Mouse (Mus musculus): Measurements from ENCODE around the gene Phyhd1.
A peak's percentile ranks its signal among the peaks of the same experiment; 100 is the strongest.

Phyhd1 gene

DNA sequence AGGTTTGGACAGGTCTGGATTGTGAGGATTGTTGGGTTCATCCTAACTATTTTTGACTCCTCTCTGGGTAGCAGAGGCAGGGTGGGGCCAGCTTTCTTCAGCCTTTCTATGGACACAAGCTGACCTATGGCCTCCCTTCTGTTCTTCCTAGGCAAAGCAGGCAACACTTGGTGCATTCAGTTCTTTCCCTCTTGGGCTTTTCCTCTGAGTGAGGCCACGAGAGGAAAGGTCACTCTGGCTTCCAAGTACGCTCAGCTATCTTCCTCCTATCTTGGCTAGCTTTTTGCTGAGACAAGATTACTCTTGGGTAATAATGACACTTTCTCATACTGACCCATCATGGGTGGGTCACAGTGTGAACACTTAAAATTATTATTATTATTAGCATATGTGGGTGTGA lies 17.2 kb downstream of the Phyhd1 start:
- no peak for DNase-seq (ENCODE audit: low read depth, low spot score)

DNA sequence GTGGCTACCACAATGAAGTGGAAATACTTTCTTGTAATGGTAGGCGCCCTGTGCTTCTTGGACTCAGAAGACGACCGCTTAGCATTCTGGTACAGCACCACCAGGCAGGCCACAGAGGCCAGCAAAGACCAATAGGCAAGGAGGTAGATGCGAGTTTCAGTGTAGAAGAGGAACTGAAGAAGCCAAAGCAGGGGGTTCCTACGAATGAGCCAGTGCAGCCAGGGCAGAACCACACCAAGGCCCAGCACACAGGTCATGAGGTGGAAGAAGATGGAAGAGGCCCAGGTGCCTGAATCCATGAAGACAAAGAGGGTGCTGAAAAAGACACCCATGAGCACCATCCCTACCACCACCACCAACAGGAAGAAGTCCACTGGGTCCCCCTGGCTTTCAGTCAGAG lies 19.0 kb downstream of the Phyhd1 start:
- DNase-seq (ENCODE audit: low read depth, low spot score) = no peak

DNA sequence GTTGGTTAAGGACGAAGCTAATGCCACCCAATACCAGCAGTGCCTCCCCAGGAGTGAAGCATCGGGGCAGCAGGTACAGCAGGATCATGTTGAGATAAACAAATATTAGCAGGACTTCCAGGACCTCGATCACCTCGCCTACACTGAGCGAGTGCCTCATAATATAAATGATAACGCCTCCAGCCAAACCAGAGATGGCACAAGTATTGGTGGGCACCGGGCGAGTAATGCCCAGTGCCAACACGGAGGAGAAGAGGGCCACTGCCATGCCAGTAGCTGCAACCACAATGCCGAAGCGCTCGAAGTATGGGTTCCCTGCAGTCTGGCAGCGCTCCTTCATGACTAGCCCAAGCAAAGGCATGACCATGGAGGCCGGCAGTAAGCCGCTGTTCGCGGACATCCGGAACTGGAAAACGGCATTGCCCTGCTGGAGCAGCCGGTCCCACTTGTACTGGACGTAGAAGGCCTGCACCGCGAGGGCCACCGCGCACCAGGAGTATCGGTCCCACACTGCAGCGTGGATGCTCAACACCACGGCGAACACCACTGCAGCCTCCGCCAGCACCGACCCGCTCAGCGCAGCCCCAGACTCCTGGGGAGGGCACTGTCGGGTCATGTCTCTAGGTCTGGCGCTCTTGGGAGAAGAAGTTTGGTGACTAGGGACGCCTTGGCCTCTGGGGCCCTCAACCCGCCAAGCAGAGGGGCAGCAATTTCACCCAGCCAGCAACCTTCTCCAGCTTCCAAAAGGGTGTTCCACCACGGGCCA lies 19.6 kb downstream of the Phyhd1 start:
- DNase-seq (ENCODE audit: low read depth, low spot score) = no peak

DNA sequence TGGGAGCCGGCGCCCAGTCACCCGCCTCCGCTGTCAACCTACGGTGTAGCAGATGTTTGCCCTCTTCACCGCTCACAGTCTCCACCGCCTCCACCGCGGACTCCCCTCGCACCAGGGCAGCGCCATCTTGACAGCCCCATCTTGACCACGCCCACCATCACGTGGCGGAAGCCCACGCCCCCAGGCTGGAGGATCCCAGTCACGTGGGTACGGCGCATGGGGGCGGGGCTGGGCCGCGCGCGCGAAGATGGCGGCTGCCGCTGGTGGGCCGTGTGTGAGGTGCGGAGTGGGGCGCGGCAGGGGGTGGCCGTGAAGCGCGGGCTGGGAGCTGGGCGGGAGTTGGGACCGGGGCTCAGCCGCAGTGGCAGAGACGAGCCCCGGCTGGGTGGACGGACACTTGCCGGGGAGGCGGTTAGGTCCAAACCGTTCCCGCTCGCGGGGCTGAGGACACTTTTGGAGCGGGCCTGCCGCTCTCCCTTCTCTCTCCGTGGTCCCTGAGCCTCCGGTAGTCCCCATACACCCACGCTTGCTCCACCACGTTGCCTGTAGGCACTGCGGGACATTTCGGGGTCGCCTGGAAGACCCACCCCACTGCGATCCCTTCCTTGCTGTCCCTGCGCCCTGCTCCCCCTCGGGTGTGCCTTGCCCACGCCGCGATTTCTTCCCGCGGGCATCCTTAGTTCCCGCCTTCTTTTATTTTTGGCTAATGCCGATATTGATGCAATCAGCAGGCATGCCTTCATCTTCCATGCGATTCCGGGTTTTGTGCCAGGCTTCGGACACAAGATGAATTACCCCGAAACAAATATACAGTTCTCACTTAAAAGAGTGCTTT lies 20.4 kb downstream of the Phyhd1 start, which contains the start of the genes Dolk and Nup188:
Gene Dolk (minus strand): TSS at position 143 of the 835 bp plus-strand sequence.
Gene Nup188 (plus strand): TSS at position 206 of the 835 bp plus-strand sequence.
- peak; percentile 89 for DNase-seq (ENCODE audit: low read depth, low spot score)

DNA sequence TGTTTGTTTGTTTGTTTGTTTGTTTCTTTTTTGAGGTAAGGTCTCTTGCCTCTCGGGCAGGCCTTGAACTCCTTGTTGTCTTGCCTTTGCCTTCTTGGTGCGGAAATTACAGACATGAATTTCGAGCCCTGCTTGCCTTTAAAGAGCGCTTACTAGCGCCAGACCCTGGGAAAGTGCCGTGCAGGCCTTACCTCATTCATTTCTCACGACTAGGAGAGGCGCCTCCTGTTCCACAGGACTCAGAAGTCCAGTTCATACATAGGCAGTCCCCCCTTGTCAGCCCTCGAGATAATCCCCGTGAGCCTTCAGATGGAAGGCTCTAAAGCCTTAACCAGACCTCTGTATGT lies 21.0 kb downstream of the Phyhd1 start:
- DNase-seq (ENCODE audit: low read depth, low spot score) = peak; percentile 68

DNA sequence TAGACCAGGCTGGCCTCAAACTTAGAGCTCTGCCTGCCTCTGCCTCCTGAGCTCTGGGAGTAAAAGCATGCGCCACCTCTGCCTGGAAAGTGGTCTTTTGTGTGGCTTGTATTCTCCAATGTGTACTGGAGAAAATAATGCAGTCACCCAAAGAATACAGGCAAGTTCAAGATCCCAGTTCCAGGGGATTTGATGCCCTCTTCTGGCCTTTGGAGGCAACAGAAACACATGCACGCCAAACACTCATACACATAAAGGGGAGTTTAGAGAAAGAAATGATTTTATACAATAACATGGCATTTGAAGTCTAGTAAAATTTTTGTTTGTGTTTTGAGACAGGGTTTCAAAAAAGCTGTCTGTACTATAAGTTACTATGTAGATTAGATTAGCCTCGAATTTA lies 33.5 kb downstream of the Phyhd1 start:
- DNase-seq (ENCODE audit: low read depth, low spot score) = peak; percentile 40

DNA sequence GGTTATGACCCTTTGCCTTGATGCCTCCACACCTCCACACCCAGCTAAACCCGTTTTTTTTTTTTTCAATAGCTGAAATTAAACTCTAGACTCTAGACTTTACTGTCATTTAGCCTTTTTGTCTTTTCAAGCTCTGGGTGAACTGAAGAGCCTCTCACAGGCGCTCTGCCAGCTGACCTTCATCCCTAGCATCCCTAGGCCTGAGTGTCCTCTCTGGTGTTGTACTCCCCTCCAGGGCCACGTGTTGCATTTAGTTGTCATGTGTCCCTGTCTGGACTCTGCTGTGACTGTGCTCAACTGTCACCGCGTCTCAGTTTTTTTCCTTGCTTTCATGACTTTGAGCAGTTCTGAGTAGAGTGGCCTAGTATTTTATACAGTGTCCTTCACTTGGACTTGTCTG lies 34.0 kb downstream of the Phyhd1 start:
- no peak for DNase-seq (ENCODE audit: low read depth, low spot score)

DNA sequence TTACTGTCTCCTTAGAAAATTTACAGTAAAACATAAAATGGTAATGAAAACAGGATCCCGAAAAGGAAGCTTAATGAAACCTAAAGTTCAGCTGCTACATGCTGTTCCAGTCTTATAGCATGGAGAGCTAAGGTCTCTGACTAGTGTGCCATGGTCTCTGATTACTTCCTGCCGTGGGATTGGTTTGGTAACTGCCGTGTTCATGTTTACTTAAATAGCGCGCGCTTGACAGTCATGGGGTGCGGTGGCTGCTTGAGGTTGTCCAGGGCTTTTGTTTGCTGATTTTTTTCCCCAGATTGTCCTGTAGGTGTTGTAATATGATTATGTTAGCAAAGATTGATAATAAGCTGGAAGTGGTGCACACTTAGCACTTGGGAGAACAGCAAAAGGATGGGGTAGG lies 40.1 kb downstream of the Phyhd1 start:
- no peak for DNase-seq (ENCODE audit: low read depth, low spot score)

DNA sequence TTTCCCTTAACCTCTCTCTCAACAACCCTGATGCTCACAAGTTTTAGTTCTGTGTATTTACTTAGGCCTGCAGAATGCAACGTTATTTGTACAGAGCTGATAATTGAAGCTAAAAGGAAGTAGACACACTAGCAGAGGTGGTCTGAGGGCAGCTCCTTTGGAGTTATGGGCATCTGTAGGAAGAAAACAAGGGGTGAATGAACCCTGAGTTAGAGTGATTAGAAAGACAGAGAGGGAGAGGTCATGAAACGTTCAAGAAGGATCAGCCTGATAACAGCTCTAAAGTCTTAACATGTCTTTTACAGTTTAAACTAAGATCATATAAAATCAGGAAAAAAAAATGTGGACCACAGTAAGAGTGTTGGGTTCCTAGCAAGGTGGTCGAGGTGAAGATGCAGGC lies 43.3 kb downstream of the Phyhd1 start:
- DNase-seq (ENCODE audit: low read depth, low spot score) = no peak

DNA sequence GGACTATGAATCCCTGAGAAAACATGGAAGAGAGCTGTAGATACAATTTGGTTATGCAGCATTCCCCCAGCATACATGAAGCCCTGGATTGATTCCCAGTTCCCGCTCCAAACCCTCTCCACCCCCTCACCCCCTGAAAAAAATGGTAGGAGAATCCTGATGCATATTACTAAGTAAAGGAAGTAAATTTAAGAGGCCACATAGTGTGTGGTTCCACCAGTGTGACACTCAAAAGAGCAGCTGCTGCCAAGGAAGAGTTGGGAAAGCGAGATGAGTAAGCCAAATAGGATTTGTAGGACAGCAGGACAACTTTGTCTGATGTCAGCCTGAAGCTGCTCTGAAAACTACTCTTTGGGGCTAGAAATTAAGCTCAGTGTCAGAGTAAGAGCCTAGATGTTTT lies 45.5 kb downstream of the Phyhd1 start:
- peak; percentile 54 for DNase-seq (ENCODE audit: low read depth, low spot score)

DNA sequence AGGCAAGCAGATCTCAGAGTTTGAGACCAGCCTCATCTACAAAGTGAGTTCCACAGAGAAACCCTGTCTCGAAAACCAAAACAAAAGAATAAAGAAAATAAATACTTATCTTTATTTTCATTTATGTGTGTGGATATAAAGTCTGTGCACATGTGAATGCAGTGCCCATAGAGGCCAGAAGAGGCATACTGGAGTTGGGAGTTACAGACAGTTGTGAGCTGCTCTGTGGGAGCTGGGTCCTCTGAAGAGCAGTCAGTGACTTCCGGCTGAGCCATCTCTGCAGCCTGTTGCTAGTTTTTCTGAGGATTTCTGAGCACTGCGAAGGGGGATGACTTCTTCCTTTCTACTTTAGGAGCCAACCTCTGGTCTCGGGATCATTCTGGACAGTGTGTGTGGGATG lies 50.1 kb downstream of the Phyhd1 start:
- peak; percentile 45 for DNase-seq (ENCODE audit: low read depth, low spot score)

DNA sequence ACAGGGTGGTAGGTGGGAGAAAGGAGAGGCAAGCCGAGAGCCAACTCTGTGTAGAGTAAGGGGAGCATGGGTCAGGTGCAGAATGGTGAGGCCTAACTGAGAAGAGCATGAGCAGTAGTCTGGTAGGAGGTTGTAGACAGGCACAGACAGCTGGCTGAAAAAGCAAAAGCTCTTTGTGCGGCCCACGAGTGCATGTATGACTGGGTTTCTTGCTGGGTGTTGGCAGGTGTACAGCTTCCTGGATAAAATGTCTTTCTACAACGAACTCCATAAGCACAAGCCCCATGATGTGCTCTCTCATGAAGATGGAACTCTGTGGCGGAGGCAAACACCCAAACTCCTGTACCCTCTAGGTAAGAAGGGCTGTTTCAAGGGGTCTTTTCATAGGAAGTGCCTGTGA lies 51.0 kb downstream of the Phyhd1 start:
- no peak for DNase-seq (ENCODE audit: low read depth, low spot score)

DNA sequence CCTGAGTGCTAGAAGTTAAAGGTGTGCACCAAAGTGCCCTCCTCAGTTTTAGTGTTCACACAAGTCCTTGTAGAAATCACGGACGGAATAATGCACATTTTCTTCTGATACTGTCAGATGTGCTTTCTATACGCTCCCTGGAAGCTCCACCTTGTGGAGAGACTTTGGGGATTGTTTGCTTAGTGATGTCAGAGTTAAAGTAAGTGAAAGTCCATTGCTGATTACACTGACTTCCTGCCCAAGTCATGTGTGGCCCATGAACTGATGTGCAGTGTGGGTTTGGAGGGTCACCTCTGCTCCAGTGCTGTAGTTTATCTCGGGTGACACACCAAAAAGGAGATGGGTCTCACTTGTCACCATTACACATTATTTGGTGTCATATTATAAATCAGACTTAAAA lies 53.3 kb downstream of the Phyhd1 start:
- DNase-seq (ENCODE audit: low read depth, low spot score) = peak; percentile 13

DNA sequence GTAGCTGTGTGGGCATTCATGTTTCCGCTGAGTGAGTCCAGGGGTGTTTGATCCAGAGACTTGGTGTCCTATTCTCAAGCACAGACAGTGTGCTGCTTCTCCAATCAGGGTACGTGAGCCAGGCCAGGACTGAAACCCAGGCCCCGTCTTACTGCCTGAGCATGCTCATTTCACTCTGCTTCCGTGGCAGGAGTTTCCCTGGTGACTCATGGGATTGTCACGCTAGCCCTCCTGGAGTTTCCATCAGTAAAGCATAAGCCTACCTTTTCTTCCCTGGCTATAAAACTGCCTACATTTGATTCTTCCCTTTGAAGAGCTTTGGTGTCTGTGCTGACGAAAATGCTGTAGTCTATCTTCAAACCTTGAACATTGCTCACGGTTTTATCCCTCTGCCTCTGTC lies 57.1 kb downstream of the Phyhd1 start:
- peak; percentile 89 for DNase-seq (ENCODE audit: low read depth, low spot score)

DNA sequence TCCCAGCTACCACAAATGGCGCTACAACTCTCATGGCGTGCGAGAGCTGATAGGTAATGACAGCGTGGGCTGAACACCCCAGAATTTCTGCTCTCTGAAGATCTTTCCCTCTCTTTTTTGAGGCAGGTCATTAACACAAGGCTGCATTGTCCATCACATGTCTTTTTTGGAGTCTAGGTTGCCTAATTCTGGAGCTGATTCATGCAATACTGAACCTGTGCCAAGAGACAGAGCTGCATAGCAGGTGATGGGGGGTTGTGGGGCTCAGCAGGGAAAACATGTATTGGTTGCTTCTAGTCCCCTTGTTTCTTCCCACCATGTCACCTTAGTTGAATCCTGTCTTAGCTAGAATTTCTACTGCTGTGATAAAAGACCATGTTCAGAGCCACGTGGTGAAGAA lies 59.3 kb downstream of the Phyhd1 start:
- peak; percentile 29 for DNase-seq (ENCODE audit: low read depth, low spot score)

DNA sequence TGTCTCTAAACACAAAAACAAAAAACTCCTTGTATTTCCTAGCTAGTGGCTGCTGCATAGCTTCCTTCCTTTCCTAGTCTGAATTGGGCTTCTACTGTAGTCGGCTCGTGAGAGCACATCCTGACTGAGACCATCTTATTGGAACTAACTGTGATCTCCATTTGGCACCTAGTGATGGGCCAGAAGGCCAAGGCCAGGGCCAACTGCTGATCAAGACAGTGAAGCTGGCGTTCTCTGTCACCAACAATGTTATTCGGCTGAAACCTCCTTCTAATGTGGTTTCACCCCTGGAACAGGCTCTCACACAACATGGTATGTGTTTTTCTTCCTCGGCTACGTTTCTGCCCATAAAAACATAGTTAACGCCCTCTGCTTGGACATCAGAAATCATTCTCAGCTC lies 61.3 kb downstream of the Phyhd1 start:
- DNase-seq (ENCODE audit: low read depth, low spot score) = no peak

DNA sequence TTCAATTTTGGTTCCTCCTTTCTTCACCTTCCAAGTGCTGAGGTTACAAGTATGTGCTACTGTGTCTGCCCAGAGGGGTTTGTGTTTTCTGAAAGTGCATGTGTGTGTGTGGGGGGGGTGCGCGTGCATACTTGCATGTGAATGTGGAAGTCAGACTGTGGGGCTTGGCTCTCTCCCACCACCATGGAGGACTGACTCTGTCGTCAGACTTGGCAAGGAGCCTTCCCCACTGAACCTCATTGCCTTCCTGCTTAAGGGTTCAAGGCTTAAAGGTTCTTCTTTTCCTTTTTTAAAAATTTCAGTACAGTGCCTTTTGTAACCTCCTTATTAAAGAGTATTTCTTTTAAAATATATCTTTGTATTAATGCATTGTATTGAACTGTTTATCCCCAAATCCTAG lies 62.8 kb downstream of the Phyhd1 start:
- DNase-seq (ENCODE audit: low read depth, low spot score) = no peak

Measured in 3T3-L1 (cell line).